Mouse (Mus musculus) layer of hippocampus, postnatal 36 days (tissue): ENCODE measurements around the gene Kcnip1. TPM values are rescaled to one million over a fixed set of nuclear protein-coding genes. Genes with fewer than 3 reads are reported as not detected.
A peak's percentile ranks its signal among the peaks of the same experiment; 100 is the strongest.

Experiments used
- DNase-seq, 2 experiments: peaks; one replicate each; pipeline ENCODE4 v3.0.0; 2022
- total RNA-seq, 2 experiments: library from RNA; stranded (reverse); gene quantifications; 2 replicates each; pipeline ENCODE4 v1.2.3; 2021

Gene Kcnip1
- total RNA-seq, 2 experiments from 2014 or later = 20.6 to 21.0 TPM

- no peak for DNase-seq
Measured at GRCm38 (mm10) chr11:33655861-33656593, 336.9 kb downstream of the Kcnip1 start.

GRCm38 (mm10) chr11:33655221-33655620 lies 337.7 kb downstream of the Kcnip1 start:
- DNase-seq = no peak

GRCm38 (mm10) chr11:33654485-33654884 lies 338.5 kb downstream of the Kcnip1 start:
- no peak for DNase-seq

GRCm38 (mm10) chr11:33649358-33649757 lies 343.6 kb downstream of the Kcnip1 start:
- no peak for DNase-seq

- no peak for DNase-seq
Measured at GRCm38 (mm10) chr11:33637107-33637506, 355.8 kb downstream of the Kcnip1 start.

- no peak for DNase-seq
Measured at GRCm38 (mm10) chr11:33627136-33627742, 365.7 kb downstream of the Kcnip1 start.

- peak; percentile 64 to 69 for DNase-seq
Measured at GRCm38 (mm10) chr11:33614218-33614617, 378.7 kb downstream of the Kcnip1 start.

GRCm38 (mm10) chr11:33607784-33608183 lies 385.2 kb downstream of the Kcnip1 start:
- DNase-seq = no peak

- DNase-seq = no peak
Measured at GRCm38 (mm10) chr11:33603174-33603573, 389.8 kb downstream of the Kcnip1 start.

GRCm38 (mm10) chr11:33598986-33599385 lies 394.0 kb downstream of the Kcnip1 start, which contains the start of gene D130052B06Rik:
D130052B06Rik (plus strand) TSS chr11:33599302.
- DNase-seq = no peak

- DNase-seq = no peak
Measured at GRCm38 (mm10) chr11:33596655-33597054, 396.3 kb downstream of the Kcnip1 start.

GRCm38 (mm10) chr11:33592826-33593225 lies 400.1 kb downstream of the Kcnip1 start:
- DNase-seq = no peak

- DNase-seq = no peak
Measured at GRCm38 (mm10) chr11:33590771-33591170, 402.2 kb downstream of the Kcnip1 start.

GRCm38 (mm10) chr11:33586614-33587013 lies 406.3 kb downstream of the Kcnip1 start:
- DNase-seq = no peak

GRCm38 (mm10) chr11:33579621-33580020 lies 413.3 kb downstream of the Kcnip1 start:
- DNase-seq = no peak

Other genes with a start within 250 kb of the Kcnip1 start
- gene Kcnmb1, start 30.1 kb downstream of the Kcnip1 start, total RNA-seq = under 1 TPM; 0.20 TPM
- 1 to 10 TPM; 3.9 to 6.1 TPM for gene Lcp2, start 53.8 kb upstream of the Kcnip1 start, total RNA-seq
- gene 4930469K13Rik, start 105.4 kb upstream of the Kcnip1 start, total RNA-seq = not detected
- not detected for gene Foxi1, start 214.9 kb upstream of the Kcnip1 start, total RNA-seq